Mouse (Mus musculus): Measurements from ENCODE around the gene Slc25a34.

DNA sequence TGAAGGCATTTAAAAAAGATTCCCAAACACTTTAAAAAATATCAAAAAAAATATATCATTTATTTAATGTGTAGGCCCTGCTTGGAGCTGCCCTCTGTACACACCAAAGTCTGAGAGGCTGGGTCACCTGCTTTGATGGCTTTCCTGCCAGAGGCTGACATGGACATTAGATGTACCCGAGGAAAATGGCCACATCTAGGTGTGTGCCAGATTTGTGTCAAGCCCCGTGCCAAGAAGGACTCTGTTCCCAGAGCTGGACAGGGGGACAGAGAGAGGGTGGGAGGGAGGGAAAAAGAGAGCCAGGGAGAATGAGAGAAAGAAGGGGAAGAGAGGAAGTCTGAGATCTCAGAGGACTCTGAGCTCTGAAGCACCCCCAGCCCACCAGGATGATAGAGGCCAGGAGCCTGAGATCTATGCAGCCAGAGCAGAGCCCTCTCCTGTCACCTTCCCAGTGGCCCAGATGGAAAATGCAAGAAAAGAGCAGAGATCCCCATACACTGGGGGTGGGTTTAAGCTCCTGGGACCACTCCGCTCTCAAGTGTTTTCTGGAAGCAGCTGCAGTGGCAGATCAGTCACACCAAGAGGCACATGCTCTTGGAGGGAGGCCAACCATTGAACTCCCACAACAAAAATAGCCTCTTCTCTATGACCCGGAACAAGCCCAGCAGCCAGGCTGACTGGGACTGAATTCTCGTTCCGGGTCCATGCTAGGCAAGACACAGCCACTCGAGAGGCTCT, 19.7 kb upstream of the Slc25a34 start:
- TF ChIP-seq CTCF (IDR thresholded peaks at IDR 0.05; ENCODE audit: control insufficient read depth, insufficient read depth, low read length) (no peak), POLR2A (IDR thresholded peaks at IDR 0.05; ENCODE audit: borderline replicate concordance, control insufficient read depth, low read depth, low read length) (no peak)

All from bone marrow, adult 2 months (tissue).